Mouse (Mus musculus) neural tube, embryonic 13.5 days (tissue): ENCODE measurements at regions not wholly inside any gene's neighbourhood (a gene's known extent, or its start where the extent isn't known, plus 50 kb on each side); places are given as distances from the start of the nearest gene placed in this dataset.

Experiments
- ATAC-seq: fragments of 200-750 bp; cut with Nextera tagmentation; 2 replicates; pipeline ENCODE4 v1.8.0; 2017; ENCODE audit warnings: low read depth, mild to moderate bottlenecking, moderate TSS enrichment, moderate library complexity
- H3K27ac ChIP-seq: fragments of 300-500 bp; sonication (generic); replicated peaks from 2 replicates; pipeline ENCODE4 v1.5.1; 2015; ENCODE audit warnings: moderate library complexity, mild to moderate bottlenecking, inconsistent platforms
- H3K27me3 ChIP-seq: fragments of 300-500 bp; sonication (generic); 2 replicates; pipeline ENCODE4 v1.6.1; 2015; ENCODE audit warnings: mild to moderate bottlenecking, inconsistent platforms
- H3K36me3 ChIP-seq: fragments of 300-500 bp; sonication (generic); 2 replicates; pipeline ENCODE4 v1.6.1; 2015; ENCODE audit warnings: mild to moderate bottlenecking, inconsistent platforms
- H3K4me1 ChIP-seq: fragments of 300-500 bp; sonication (generic); replicated peaks from 2 replicates; pipeline ENCODE4 v1.6.1; 2015; ENCODE audit warnings: inconsistent platforms
- H3K4me2 ChIP-seq: fragments of 300-500 bp; sonication (generic); 2 replicates; pipeline ENCODE4 v1.6.1; 2015; ENCODE audit warnings: inconsistent platforms, mild to moderate bottlenecking, moderate library complexity
- H3K4me3 ChIP-seq: fragments of 300-500 bp; sonication (generic); 2 replicates; pipeline ENCODE4 v1.5.1; 2015; ENCODE audit warnings: mild to moderate bottlenecking, inconsistent platforms
- H3K9ac ChIP-seq: fragments of 300-500 bp; sonication (generic); 2 replicates; pipeline ENCODE4 v1.6.1; 2015; ENCODE audit warnings: moderate library complexity, mild to moderate bottlenecking, inconsistent platforms
- H3K9me3 ChIP-seq: fragments of 300-500 bp; sonication (generic); 2 replicates; pipeline ENCODE4 v1.6.1; 2016; ENCODE audit warnings: inconsistent platforms
- WGBS: fragments of 180-500 bp; shearing (Covaris S2); methylation state at CpG from one replicate; pipeline ENCODE4 v1.1.7; 2015; 5-methylcytosine and 5-hydroxymethylcytosine counted together

- Histone ChIP-seq H3K27me3 (peaks cover 27% of the 10 kb centered on the region), H3K4me2 (no peak overlapping the region), H3K27ac (no peak overlapping the region), H3K9ac (no peak overlapping the region), H3K4me1 (peaks cover 27% of the 10 kb centered on the region), H3K36me3 (no peaks in the 10 kb centered on the region), H3K9me3 (no peaks in the 10 kb centered on the region), H3K4me3 (no peak overlapping the region)
- 72% methylated on average over 3 of the region's 3 CpGs for WGBS
- ATAC-seq: no peak
These were observed 68.9 kb downstream of the Tex29 start for GRCm38 (mm10) chr8:11909146-11909545.

- Histone ChIP-seq H3K4me3 (no peak overlapping the region), H3K27ac (no peak overlapping the region), H3K9me3 (no peaks in the 10 kb centered on the region), H3K4me2 (peak overlapping the region; percentile 38), H3K4me1 (peaks cover 40% of the 10 kb centered on the region), H3K9ac (0 out of 2 replicates have a peak overlapping the region, but pooled peaks have one; percentile 13), H3K27me3 (peaks cover 19% of the 10 kb centered on the region; the same call in 1 of the 2 replicates), H3K36me3 (no peaks in the 10 kb centered on the region)
- ATAC-seq: no peak
- WGBS: 47% methylated on average over 18 of the region's 18 CpGs
These were observed 71.6 kb downstream of the Tex29 start for GRCm38 (mm10) chr8:11911639-11912450.

- Histone ChIP-seq H3K9ac (peak overlapping the region; percentile 51; the same call in 1 of the 2 replicates), H3K27me3 (peaks cover 19% of the 10 kb centered on the region; the same call in 1 of the 2 replicates), H3K4me3 (no peak overlapping the region), H3K9me3 (no peaks in the 10 kb centered on the region), H3K36me3 (no peaks in the 10 kb centered on the region), H3K4me1 (peaks cover 40% of the 10 kb centered on the region), H3K27ac (no peak overlapping the region), H3K4me2 (peak overlapping the region; percentile 38)
- WGBS: 19% methylated on average over 17 of the region's 17 CpGs
- ATAC-seq: no peak
These were observed 72.3 kb downstream of the Tex29 start for GRCm38 (mm10) chr8:11912451-11913128.

- 39% methylated on average over 12 of the region's 12 CpGs for WGBS
- Histone ChIP-seq H3K4me3 (no peak overlapping the region), H3K9me3 (no peaks in the 10 kb centered on the region), H3K9ac (peak overlapping the region; percentile 51; the same call in 1 of the 2 replicates), H3K27ac (no peak overlapping the region), H3K27me3 (peaks cover 19% of the 10 kb centered on the region; the same call in 1 of the 2 replicates), H3K4me2 (peak overlapping the region; percentile 38), H3K36me3 (no peaks in the 10 kb centered on the region), H3K4me1 (peaks cover 40% of the 10 kb centered on the region)
- no peak for ATAC-seq
These were observed 73.0 kb downstream of the Tex29 start for GRCm38 (mm10) chr8:11913129-11913900.

GRCm38 (mm10) chr8:11914131-11914530 is 73.9 kb downstream of the Tex29 start:
- Histone ChIP-seq H3K9me3 (no peaks in the 10 kb centered on the region), H3K9ac (no peak overlapping the region), H3K36me3 (no peaks in the 10 kb centered on the region), H3K4me3 (no peak overlapping the region), H3K4me2 (peak overlapping the region; percentile 43), H3K4me1 (peaks cover 40% of the 10 kb centered on the region), H3K27me3 (peaks cover 19% of the 10 kb centered on the region; the same call in 1 of the 2 replicates), H3K27ac (no peak overlapping the region)
- 30% methylated on average over 7 of the region's 7 CpGs for WGBS
- ATAC-seq: no peak

- Histone ChIP-seq H3K4me2 (peak overlapping the region; percentile 43), H3K27me3 (peaks cover 19% of the 10 kb centered on the region; the same call in 1 of the 2 replicates), H3K4me3 (no peak overlapping the region), H3K27ac (no peak overlapping the region), H3K9ac (no peak overlapping the region), H3K4me1 (peaks cover 40% of the 10 kb centered on the region), H3K9me3 (no peaks in the 10 kb centered on the region), H3K36me3 (no peaks in the 10 kb centered on the region)
- ATAC-seq: no peak
- WGBS: 32% methylated on average over 19 of the region's 19 CpGs
These were observed 74.6 kb downstream of the Tex29 start for GRCm38 (mm10) chr8:11914681-11915474.

- Histone ChIP-seq H3K4me2 (no peak overlapping the region), H3K27me3 (peaks cover 17% of the 10 kb centered on the region; the same call in 1 of the 2 replicates), H3K27ac (no peak overlapping the region), H3K9ac (no peak overlapping the region), H3K4me1 (peaks cover 40% of the 10 kb centered on the region), H3K4me3 (no peak overlapping the region), H3K36me3 (no peaks in the 10 kb centered on the region), H3K9me3 (no peaks in the 10 kb centered on the region)
- ATAC-seq: no peak
- 91% methylated on average over 11 of the region's 11 CpGs for WGBS
These were observed 75.4 kb downstream of the Tex29 start for GRCm38 (mm10) chr8:11915721-11916120.

- no peak overlapping the region for H3K4me3 ChIP-seq
- no peak for ATAC-seq
- no peaks in the 10 kb centered on the region for H3K9me3 ChIP-seq
- H3K27ac ChIP-seq: no peak overlapping the region
- H3K9ac ChIP-seq: no peak overlapping the region
- peaks cover 6% of the 10 kb centered on the region for H3K4me1 ChIP-seq
- no peaks in the 10 kb centered on the region for H3K36me3 ChIP-seq
- 84% methylated on average over 2 of the region's 2 CpGs for WGBS
- H3K27me3 ChIP-seq: no peaks in the 10 kb centered on the region
- H3K4me2 ChIP-seq: no peak overlapping the region
These were observed 79.6 kb downstream of the Tex29 start for GRCm38 (mm10) chr8:11919876-11920275.

- 63% methylated on average over 7 of the region's 7 CpGs for WGBS
These were observed 82.8 kb downstream of the Tex29 start for GRCm38 (mm10) chr8:11923115-11923514.

GRCm38 (mm10) chr8:11924165-11924564 is 83.9 kb downstream of the Tex29 start:
- H3K4me2 ChIP-seq: no peak overlapping the region
- H3K27me3 ChIP-seq: no peaks in the 10 kb centered on the region
- no peak overlapping the region for H3K9ac ChIP-seq
- no peak for ATAC-seq
- 58% methylated on average over 11 of the region's 11 CpGs for WGBS
- H3K27ac ChIP-seq: no peak overlapping the region
- H3K4me3 ChIP-seq: no peak overlapping the region
- no peaks in the 10 kb centered on the region for H3K36me3 ChIP-seq
- no peaks in the 10 kb centered on the region for H3K9me3 ChIP-seq
- no peaks in the 10 kb centered on the region for H3K4me1 ChIP-seq

More at GRCm38 (mm10) chr8:11923115-11923514, 82.8 kb downstream of the Tex29 start:
- ATAC-seq: 0 out of 2 replicates have a peak, but pooled peaks have one; percentile 36
- Histone ChIP-seq H3K36me3 (no peaks in the 10 kb centered on the region), H3K4me3 (no peak overlapping the region), H3K4me2 (no peak overlapping the region), H3K27me3 (no peaks in the 10 kb centered on the region), H3K9me3 (no peaks in the 10 kb centered on the region), H3K9ac (no peak overlapping the region), H3K27ac (no peak overlapping the region), H3K4me1 (no peaks in the 10 kb centered on the region)

GRCm38 (mm10) chr8:11942892-11943332 is 102.6 kb downstream of the Tex29 start:
- Histone ChIP-seq H3K9ac (no peak overlapping the region), H3K4me2 (no peak overlapping the region), H3K27me3 (peaks cover 9% of the 10 kb centered on the region; the same call in 1 of the 2 replicates), H3K27ac (no peak overlapping the region), H3K9me3 (no peaks in the 10 kb centered on the region), H3K4me3 (no peak overlapping the region), H3K4me1 (no peaks in the 10 kb centered on the region), H3K36me3 (no peaks in the 10 kb centered on the region)
- 19% methylated on average over 6 of the region's 6 CpGs for WGBS
- ATAC-seq: peak; percentile 95
